Mouse (Mus musculus) heart, embryonic 10.5 days (tissue): ENCODE measurements around the gene Ffar4. TPM values are rescaled to one million over a fixed set of nuclear protein-coding genes. Genes with fewer than 3 reads are reported as not detected.

Source experiments
- DNase-seq: peaks from one replicate; pipeline ENCODE4 v3.0.0-alpha.2; 2017; ENCODE audit warnings: low spot score
- H3K27ac ChIP-seq: fragments of 300-500 bp; sonication (generic); 2 replicates; pipeline ENCODE4 v1.5.1; 2016; ENCODE audit warnings: mild to moderate bottlenecking
- H3K27me3 ChIP-seq: fragments of 300-500 bp; sonication (generic); 2 replicates; pipeline ENCODE4 v1.6.1; 2016; ENCODE audit warnings: mild to moderate bottlenecking; ENCODE audit not compliant: poor library complexity, insufficient read depth, severe bottlenecking
- H3K36me3 ChIP-seq: fragments of 300-500 bp; sonication (generic); 2 replicates; pipeline ENCODE4 v1.6.1; 2016; ENCODE audit warnings: mild to moderate bottlenecking, moderate library complexity
- H3K4me1 ChIP-seq: fragments of 300-500 bp; sonication (generic); 2 replicates; pipeline ENCODE4 v1.6.1; 2016; ENCODE audit warnings: mild to moderate bottlenecking
- H3K4me3 ChIP-seq: fragments of 300-500 bp; sonication (generic); 2 replicates; pipeline ENCODE4 v1.5.1; 2016; ENCODE audit warnings: mild to moderate bottlenecking, moderate library complexity
- H3K9me3 ChIP-seq: fragments of 300-500 bp; sonication (generic); 2 replicates; pipeline ENCODE4 v1.6.1; 2016; ENCODE audit warnings: mild to moderate bottlenecking, moderate library complexity
- WGBS: fragments of 180-500 bp; shearing (Covaris S2); methylation state at CpG from one replicate; pipeline ENCODE4 v1.1.7; 2016; 5-methylcytosine and 5-hydroxymethylcytosine counted together
- polyA plus RNA-seq: library from polyadenylated mRNA; unstranded; fragments of >200 nt; fragmentation: Nextera tagmentation; extraction: Ambion mirVana; gene quantifications from 2 replicates; pipeline ENCODE4 v1.2.1, GENCODE M21; 2016

The Ffar4 gene
- polyA plus RNA-seq, result 0.14 and 1.5 TPM in 2 replicates

DNA sequence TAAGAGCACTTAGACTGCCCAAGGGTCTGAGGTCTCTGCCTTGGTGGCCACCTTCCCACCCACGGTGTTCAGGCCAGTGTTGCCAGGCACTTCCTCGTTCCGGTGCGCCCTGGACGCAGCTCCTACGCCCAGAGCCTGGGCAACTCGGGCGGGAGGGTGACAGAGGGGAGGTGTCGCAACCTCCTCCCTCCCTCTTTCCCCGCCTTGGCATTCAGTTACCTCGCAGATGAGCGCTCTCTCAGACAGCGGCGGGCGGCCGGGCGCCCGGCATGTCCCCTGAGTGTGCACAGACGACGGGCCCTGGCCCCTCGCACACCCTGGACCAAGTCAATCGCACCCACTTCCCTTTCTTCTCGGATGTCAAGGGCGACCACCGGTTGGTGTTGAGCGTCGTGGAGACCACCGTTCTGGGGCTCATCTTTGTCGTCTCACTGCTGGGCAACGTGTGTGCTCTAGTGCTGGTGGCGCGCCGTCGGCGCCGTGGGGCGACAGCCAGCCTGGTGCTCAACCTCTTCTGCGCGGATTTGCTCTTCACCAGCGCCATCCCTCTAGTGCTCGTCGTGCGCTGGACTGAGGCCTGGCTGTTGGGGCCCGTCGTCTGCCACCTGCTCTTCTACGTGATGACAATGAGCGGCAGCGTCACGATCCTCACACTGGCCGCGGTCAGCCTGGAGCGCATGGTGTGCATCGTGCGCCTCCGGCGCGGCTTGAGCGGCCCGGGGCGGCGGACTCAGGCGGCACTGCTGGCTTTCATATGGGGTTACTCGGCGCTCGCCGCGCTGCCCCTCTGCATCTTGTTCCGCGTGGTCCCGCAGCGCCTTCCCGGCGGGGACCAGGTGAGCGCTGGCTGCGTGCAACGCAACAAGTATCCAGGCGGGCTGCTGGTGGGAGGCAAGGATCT lies at the start of gene Ffar4:
Ffar4 (plus strand) TSS at position 214 of the 901 bp plus-strand sequence.
- Histone ChIP-seq H3K27me3 (peaks cover 83% of the 10 kb centered on the region), H3K36me3 (no peaks in the 10 kb centered on the region), H3K4me1 (peaks cover 12% of the 10 kb centered on the region), H3K9me3 (no peaks in the 10 kb centered on the region), H3K4me3 (peak within 1 kb of the TSS; percentile 56), H3K27ac (no peak within 1 kb of the TSS)
- no peak for DNase-seq
- under 1% methylated on average over 77 of the region's 77 CpGs for WGBS

DNA sequence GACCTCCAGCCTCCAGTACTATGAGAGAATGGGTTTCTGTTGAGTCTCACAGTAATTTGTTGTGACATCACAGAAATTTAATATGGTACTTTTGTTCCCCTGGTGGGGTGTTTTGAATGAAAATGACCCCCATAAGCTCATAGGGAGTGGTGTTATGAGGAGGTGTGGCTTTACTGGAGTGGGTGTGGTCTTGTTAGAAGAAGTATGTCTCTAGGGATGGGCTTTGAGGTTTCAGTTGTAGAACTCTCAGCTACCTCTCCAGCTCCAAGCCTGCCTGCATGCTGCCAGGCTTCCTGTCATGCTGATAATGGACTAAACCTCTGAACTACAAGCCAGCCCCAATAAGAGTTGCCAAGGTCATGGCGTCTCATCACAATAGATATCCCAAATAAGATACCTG lies 47.2 kb upstream of the Ffar4 start:
- DNase-seq, result no peak
- no peak overlapping the region for H3K4me3 ChIP-seq
- no peaks in the 10 kb centered on the region for H3K9me3 ChIP-seq
- H3K36me3 ChIP-seq, result no peaks in the 10 kb centered on the region
- H3K27ac ChIP-seq, result no peak overlapping the region
- peaks cover 9% of the 10 kb centered on the region; the same call in 1 of the 2 replicates for H3K27me3 ChIP-seq
- H3K4me1 ChIP-seq, result no peaks in the 10 kb centered on the region
- 74% methylated on average over 1 of the region's 1 CpGs for WGBS

DNA sequence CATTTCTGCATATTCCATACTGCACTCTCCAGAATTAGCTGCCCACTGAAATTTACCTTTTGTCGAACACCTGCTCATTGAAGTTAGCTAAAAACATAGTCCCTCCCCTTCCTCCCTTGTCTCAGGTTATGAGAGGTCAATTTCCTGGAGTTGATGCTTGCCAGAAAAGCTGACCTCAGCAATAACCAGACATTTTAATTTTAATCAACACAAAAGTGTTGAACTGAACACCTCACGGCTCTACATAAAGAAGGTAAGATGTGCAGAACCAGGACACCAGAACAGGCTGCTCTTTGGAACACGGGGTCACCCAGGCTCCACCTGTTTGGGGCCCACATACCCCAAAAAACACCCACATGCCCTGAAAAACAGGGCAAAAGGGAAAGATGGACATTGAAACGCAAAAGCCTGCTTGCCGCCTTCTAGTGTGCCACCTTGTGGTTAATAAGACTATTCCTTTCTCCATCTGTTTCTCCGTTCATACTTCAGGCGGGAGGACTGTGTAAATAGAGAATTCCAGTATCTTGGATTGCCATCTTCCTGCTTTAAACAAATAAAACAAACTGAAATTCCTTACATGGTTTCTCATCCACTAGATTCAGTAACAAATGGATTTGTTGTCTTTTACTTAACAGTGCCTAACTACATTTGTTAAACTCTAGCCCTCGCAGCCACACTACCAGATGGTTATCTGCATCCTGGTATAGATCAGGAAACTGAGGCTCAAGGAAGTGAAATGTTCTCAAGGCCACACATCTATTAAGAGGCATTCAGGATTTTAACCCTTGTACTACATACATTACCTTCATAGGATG lies 43.4 kb upstream of the Ffar4 start:
- 27% methylated on average over 8 of the region's 8 CpGs for WGBS
- no peak for DNase-seq
- H3K36me3 ChIP-seq, result peaks cover 9% of the 10 kb centered on the region; the same call in 1 of the 2 replicates
- H3K27ac ChIP-seq, result peak overlapping the region; percentile 90
- H3K9me3 ChIP-seq, result no peaks in the 10 kb centered on the region
- peak overlapping the region; percentile 84 for H3K4me3 ChIP-seq
- H3K27me3 ChIP-seq, result no peaks in the 10 kb centered on the region
- H3K4me1 ChIP-seq, result peaks cover 6% of the 10 kb centered on the region

DNA sequence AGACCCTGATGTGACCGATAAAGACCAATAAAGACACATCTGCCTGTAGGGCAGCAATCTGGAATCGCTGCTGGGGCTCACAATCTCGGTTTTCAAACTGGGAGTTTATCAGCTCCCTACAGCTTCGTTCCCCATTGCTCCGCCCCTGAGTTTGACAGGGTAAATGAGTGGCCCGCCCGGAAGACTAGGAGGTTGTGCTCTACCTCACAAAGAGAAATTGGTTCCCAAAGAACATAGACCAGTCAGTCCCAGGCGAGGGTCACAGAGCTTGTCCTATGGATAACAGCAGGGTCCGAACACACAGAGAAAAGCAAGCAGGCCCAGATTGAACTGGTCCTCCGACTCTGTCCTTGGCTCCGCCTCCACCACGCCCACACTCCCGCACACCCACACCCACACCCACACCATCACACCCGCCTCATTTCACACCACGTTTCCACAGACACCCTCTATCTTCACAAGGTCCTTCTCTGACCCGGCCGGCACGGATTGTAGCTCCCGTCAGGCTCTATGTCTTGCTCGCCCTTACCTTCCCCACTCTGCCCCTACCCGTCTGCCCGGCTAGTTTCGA lies 42.6 kb upstream of the Ffar4 start:
- Histone ChIP-seq H3K4me3 (peak overlapping the region; percentile 84), H3K27ac (peak overlapping the region; percentile 90), H3K4me1 (peaks cover 6% of the 10 kb centered on the region), H3K36me3 (peaks cover 16% of the 10 kb centered on the region), H3K9me3 (no peaks in the 10 kb centered on the region), H3K27me3 (no peaks in the 10 kb centered on the region)
- WGBS, result under 1% methylated on average over 19 of the region's 23 CpGs
- DNase-seq, result peak; percentile 77

DNA sequence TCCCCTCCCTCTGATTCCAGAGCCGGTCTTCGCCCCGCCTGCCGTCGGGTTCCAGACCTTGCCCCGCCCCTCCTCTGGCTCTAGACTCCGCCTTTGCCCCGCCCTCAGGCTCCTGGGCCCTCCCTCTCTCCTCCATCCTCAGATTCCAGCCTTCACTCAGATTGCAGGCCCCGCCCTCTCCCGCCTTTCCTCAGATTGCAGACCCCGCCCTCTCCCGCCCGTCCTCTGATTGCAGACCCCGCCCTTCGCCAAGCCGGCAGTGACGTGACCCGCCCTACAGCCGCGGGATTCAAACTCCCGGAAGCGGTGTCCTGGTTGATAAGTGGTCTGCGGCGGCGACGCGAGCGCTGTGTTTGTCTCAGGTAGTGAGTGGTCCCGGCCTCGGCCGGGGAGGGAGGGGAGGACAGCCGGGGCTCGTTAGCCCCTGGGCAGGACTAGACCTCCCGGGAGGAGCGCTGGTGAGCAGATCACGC lies 42.1 kb upstream of the Ffar4 start, which contains the start of gene Cep55:
Cep55 (plus strand) TSS at position 292 of the 473 bp plus-strand sequence.
- peak within 1 kb of the TSS; percentile 84 for H3K4me3 ChIP-seq
- no peaks in the 10 kb centered on the region for H3K27me3 ChIP-seq
- no peaks in the 10 kb centered on the region for H3K9me3 ChIP-seq
- under 1% methylated on average over 36 of the region's 36 CpGs for WGBS
- H3K4me1 ChIP-seq, result peaks cover 6% of the 10 kb centered on the region
- H3K36me3 ChIP-seq, result peaks cover 21% of the 10 kb centered on the region
- peak; percentile 99 for DNase-seq
- peak within 1 kb of the TSS; percentile 90 for H3K27ac ChIP-seq

DNA sequence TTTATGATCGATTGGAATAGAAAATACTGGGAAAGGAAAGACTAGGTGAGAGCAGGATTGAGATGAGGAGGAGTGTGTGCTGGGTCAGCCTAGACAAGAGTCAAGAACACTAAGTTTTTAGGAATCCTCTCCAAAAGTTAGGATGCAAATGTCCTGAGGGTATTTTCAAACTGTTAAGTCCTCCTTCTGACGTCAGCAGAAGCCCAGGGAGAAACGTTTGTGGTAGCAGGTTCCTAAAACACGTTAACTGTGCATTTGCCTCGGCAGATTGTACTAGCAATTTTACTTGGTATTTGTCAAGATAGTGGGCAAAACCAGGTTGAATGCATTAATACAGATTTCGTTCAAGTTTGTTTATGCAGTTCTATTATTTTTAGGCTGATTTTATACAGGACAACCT lies 41.1 kb upstream of the Ffar4 start:
- H3K36me3 ChIP-seq, result peaks cover 31% of the 10 kb centered on the region
- peaks cover 6% of the 10 kb centered on the region for H3K4me1 ChIP-seq
- peak overlapping the region; percentile 84 for H3K4me3 ChIP-seq
- 23% methylated on average over 6 of the region's 6 CpGs for WGBS
- H3K9me3 ChIP-seq, result no peaks in the 10 kb centered on the region
- 0 out of 2 replicates have a peak overlapping the region, but pooled peaks have one; percentile 90 for H3K27ac ChIP-seq
- no peaks in the 10 kb centered on the region for H3K27me3 ChIP-seq
- no peak for DNase-seq

DNA sequence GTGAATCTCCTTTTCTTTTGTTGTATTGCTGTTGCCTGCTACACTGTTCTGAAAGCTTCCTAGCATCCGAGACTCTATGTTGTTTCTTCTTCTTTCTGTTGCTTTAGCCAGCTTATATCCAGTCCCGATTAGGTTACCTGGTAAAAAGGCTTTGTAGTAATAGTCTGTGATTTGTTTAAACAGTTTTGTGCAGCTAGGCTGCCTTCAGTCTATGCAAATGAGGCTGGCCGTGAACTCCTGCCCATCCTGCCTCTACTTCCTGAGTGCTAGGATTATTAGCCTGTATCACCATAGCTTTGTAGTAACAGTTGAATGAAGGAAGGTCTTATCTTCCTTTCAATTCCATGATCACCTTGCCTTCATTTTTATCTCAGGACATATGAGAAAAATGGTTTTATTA lies 40.6 kb upstream of the Ffar4 start:
- H3K27me3 ChIP-seq, result no peaks in the 10 kb centered on the region
- H3K27ac ChIP-seq, result no peak overlapping the region
- H3K4me1 ChIP-seq, result peaks cover 6% of the 10 kb centered on the region
- no peak for DNase-seq
- 68% methylated on average over 3 of the region's 3 CpGs for WGBS
- peaks cover 36% of the 10 kb centered on the region for H3K36me3 ChIP-seq
- peak overlapping the region; percentile 84 for H3K4me3 ChIP-seq
- no peaks in the 10 kb centered on the region for H3K9me3 ChIP-seq

DNA sequence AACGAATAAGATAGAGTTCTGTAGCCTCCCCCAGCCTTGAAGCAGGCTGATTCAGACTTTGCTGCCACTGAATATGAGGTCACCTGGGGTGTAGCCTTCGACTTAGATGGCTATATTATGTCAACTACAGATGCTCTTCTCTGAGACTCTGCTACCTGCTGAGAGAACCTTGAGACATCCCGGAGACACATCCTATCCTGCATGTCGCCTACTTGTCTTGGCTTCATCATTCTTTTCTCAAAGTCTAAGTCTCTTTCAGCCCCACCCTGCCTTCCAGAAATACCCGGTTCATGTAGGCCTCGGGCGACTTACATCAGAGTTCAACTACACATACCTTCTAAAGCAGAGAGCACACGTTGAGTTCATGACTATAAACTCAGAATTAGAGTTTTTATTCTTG lies 39.9 kb upstream of the Ffar4 start:
- Histone ChIP-seq H3K36me3 (peaks cover 41% of the 10 kb centered on the region), H3K9me3 (no peaks in the 10 kb centered on the region), H3K4me1 (peaks cover 6% of the 10 kb centered on the region), H3K27ac (no peak overlapping the region), H3K4me3 (no peak overlapping the region), H3K27me3 (no peaks in the 10 kb centered on the region)
- WGBS, result 89% methylated on average over 8 of the region's 8 CpGs
- no peak for DNase-seq

DNA sequence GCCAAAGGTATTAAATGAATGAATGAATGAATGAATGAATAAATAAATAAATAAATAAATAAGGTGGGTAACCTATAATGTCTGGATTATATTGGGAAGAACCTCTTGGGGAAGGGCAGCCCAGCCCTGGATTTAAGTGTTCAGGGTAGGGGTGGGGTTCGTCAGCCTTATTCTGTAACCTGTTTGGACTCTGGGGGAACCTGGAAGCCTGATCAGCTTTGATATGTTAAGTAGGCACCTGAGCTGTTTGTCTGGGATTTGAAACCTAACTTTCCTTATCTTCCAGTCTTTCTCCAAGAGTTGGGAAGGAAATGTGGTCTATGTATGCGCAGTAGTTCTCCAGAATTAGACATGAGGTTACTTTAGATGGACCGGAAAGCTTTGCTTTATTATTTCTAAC lies 33.7 kb upstream of the Ffar4 start:
- Histone ChIP-seq H3K27ac (no peak overlapping the region), H3K4me3 (no peak overlapping the region), H3K9me3 (no peaks in the 10 kb centered on the region), H3K27me3 (no peaks in the 10 kb centered on the region), H3K4me1 (no peaks in the 10 kb centered on the region), H3K36me3 (peaks cover 63% of the 10 kb centered on the region)
- DNase-seq, result no peak
- 81% methylated on average over 3 of the region's 3 CpGs for WGBS

DNA sequence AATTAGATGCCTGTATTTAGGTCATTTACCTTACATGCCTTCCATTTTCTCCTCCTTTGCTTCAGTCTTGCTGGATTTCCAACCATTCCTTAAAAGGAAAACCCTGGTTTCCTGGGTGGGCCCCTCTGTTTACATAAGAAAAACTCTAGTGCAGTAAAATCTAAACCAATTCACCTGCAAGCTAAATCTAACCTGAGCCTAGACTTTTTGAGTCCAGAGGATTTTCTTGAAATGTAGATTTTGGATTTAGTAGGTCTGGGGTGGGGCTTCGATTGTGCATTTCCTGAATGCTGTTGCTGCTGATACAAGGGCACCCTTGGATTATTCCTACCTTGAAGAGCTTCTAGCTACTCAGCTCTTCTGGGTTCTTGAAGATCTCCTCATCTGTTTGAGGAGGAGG lies 32.8 kb upstream of the Ffar4 start:
- Histone ChIP-seq H3K4me3 (no peak overlapping the region), H3K27me3 (no peaks in the 10 kb centered on the region), H3K27ac (no peak overlapping the region), H3K9me3 (no peaks in the 10 kb centered on the region), H3K36me3 (peaks cover 62% of the 10 kb centered on the region), H3K4me1 (no peaks in the 10 kb centered on the region)
- WGBS, result 83% methylated on average over 1 of the region's 1 CpGs
- no peak for DNase-seq

DNA sequence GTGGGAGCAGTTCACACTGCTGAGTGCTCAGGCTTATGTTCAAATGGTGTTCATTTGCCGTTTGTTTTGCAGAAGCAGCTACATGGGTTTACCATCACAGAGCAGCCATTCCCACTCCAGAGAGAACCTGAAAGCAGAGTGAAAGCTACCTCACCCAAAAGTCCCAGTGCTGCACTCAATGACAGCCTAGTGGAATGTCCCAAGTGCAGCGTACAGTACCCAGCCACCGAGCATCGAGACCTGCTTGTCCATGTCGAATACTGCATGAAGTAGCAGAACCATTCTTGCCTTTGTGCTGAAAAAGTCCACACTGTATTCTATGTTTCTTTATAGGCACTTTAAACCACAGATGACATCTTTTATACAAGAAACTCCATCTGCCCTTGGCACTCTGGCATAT lies 23.6 kb upstream of the Ffar4 start:
- WGBS, result 92% methylated on average over 5 of the region's 5 CpGs

DNA sequence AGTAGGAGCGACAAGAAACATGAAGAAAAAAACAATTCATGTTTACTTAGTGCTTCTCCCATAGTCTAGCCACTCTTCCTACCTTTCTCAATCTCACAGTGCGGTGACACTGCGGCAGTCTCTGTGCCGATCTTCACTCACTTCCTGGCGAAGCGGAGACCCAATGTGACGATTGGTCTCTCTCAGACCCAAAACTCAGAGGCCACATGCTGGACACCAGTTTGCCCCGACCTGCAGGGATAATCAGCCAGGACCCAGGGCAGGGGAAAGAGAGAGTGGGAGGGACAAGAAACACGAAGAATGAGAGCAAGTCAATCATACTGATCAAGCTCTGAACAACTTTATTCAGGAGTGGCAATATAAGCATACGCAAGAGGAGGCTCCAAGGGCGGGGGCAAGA lies 21.8 kb upstream of the Ffar4 start:
- no peak for DNase-seq
- no peaks in the 10 kb centered on the region for H3K27me3 ChIP-seq
- 79% methylated on average over 11 of the region's 11 CpGs for WGBS
- H3K36me3 ChIP-seq, result peaks cover 43% of the 10 kb centered on the region
- no peaks in the 10 kb centered on the region for H3K4me1 ChIP-seq
- H3K27ac ChIP-seq, result no peak overlapping the region
- H3K9me3 ChIP-seq, result no peaks in the 10 kb centered on the region
- no peak overlapping the region for H3K4me3 ChIP-seq

More for the DNA sequence above, 23.6 kb upstream of the Ffar4 start:
- H3K27me3 ChIP-seq, result no peaks in the 10 kb centered on the region
- H3K4me3 ChIP-seq, result no peak overlapping the region
- DNase-seq, result no peak
- no peaks in the 10 kb centered on the region for H3K9me3 ChIP-seq
- no peaks in the 10 kb centered on the region for H3K4me1 ChIP-seq
- peaks cover 58% of the 10 kb centered on the region for H3K36me3 ChIP-seq
- no peak overlapping the region for H3K27ac ChIP-seq
